Mouse (Mus musculus) heart, postnatal 36 days (tissue): ENCODE measurements around the gene Olfr56. TPM values are rescaled to one million over a fixed set of nuclear protein-coding genes. Genes with fewer than 3 reads are reported as not detected.
"Not testable (repeated sequence)": the region's sequence is repeated elsewhere in the genome, so short reads cannot be mapped to it uniquely, and the experiment has no call there.

Experiments
- DNase-seq, 2 experiments: peaks; one replicate each; pipeline ENCODE4 v3.0.0; 2021 to 2022
- intact Hi-C: fragments of 180-260 bp; cut with DNase I; formaldehyde crosslinking; loops from one replicate; pipeline ENCODE4 v1.15.1; 2025
- total RNA-seq, 2 experiments: library from RNA; stranded (reverse); gene quantifications; 2 replicates each; pipeline ENCODE4 v1.2.3; 2021

Olfr56 gene
- not detected for total RNA-seq

GRCm38 (mm10) chr11:48978240-48978939 is at the start of gene Olfr56:
Olfr56 (plus strand) TSS chr11:48978889.
- DNase-seq, intact Hi-C loops: not testable (repeated sequence)

- not testable (repeated sequence) for DNase-seq
Measured at GRCm38 (mm10) chr11:48933422-48933821, 45.3 kb upstream of the Olfr56 start.

GRCm38 (mm10) chr11:48933923-48934322 is 44.8 kb upstream of the Olfr56 start:
- intact Hi-C loops, DNase-seq: not testable (repeated sequence)

More at GRCm38 (mm10) chr11:48933422-48933821, 45.3 kb upstream of the Olfr56 start:
- intact Hi-C loops = not testable (repeated sequence)

- intact Hi-C loops = not testable (repeated sequence)
Measured at GRCm38 (mm10) chr11:48935291-48935690, 43.4 kb upstream of the Olfr56 start.

GRCm38 (mm10) chr11:48939286-48939685 is 39.4 kb upstream of the Olfr56 start:
- intact Hi-C loops, DNase-seq: not testable (repeated sequence)

More at GRCm38 (mm10) chr11:48935291-48935690, 43.4 kb upstream of the Olfr56 start:
- not testable (repeated sequence) for DNase-seq

DNA sequence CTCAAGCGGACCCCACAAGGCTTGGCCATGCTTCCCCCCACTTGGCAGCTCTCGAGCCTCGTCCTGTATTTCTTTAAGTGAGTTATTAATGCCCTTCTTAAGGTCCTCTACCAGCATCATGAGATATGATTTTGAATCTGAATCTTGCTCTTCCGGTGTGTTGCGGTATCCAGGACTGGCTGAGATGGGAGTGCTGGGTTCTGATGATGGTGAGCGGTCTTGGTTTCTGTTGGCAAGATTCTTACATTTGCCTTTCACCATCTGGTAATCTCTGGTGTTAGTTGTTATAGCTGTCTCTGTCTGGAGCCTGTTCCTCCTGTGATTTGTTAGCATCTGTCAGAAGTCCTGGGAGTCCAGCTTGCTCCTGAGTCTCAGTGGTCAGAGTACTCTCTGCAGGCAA is 32.6 kb upstream of the Olfr56 start, which contains the start of gene Psme2b:
Gene Psme2b (minus strand): TSS at position 101 of the 400 bp plus-strand sequence.
- intact Hi-C loops, DNase-seq: not testable (repeated sequence)

- DNase-seq, intact Hi-C loops: not testable (repeated sequence)
Measured at GRCm38 (mm10) chr11:48974686-48975085, 4.0 kb upstream of the Olfr56 start.

GRCm38 (mm10) chr11:48979251-48979650 is 562 bp downstream of the Olfr56 start, which contains the start of gene 9930111J21Rik1:
9930111J21Rik1 (minus strand) TSS chr11:48979398.
- intact Hi-C loops, DNase-seq: not testable (repeated sequence)

DNA sequence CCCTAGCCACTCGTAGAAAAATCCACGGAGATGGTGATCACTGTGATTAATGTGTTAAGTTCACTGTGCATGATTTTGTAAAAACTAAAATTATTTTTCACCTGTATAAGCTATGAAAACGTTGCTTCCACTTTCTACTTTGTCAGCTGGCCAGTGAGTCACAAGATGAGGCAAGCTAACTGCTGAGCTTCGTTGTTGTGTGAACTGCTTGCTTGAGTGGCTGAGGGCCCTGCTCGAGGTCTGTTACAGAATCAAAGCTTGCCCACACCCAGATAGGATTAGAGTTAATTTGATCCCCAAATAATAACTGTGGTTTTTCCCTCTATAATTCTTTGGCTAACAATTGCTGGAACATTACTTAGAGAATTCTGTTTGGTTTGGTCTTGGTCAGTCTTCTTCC is 1.4 kb downstream of the Olfr56 start:
- DNase-seq, intact Hi-C loops: not testable (repeated sequence)

DNA sequence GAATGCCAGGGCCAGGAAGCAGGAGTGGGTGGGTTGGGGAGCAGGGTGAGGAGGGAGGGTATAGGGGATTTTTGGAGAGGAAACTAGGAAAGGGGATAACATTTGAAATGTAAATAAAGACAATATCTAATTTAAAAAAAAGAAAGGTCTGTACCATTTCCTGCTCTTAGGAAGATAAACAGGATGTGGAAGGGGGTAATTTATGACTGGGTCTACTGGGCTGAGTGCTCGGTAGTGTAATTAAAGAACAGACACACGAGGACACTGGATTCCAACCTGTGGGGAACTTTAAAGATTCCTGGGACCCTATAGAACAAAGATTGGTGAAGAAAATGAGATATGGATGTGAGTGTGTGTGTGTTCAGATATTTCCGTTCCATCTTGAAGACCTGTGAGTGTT is 4.2 kb downstream of the Olfr56 start:
- intact Hi-C loops, DNase-seq: not testable (repeated sequence)

DNA sequence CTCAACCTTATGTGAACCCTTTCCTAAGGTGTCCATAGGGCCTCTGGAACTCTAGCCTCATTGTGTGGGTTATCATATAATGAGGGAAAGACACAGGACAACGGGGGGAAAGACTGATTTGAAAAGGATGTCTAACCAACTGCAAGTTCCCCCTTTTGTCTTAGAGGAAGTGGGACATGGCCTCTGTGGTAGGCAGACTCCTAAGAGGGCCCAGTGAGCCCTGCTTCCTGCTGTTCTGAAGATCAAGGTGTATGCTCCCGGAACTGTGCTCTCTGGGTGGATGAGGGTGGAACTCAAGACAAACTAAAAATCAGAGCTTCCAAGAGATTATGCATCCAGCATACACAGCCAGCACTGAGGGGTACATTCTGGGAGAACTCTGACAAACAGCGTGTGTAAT is 9.5 kb downstream of the Olfr56 start:
- intact Hi-C loops = not testable (repeated sequence)

DNA sequence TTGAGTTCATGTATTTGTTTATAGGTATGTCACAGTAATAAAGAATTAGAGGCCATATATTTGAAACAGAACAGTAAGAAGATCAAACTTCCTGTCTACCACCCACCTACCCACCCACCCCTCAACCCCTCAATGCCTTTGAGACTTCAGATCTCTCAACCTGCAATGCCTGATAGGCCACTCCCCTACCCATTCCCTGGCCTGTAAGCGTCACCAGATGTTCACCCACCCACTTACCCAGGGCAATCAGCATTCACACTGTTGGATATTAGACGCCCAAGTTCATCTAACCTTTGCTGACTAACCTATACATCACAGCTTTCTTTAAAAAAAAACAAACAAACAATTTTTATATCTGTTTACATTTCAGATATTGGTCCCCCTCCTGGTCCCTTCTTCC is 11.3 kb downstream of the Olfr56 start:
- DNase-seq, intact Hi-C loops: not testable (repeated sequence)

More for the DNA sequence above, 9.5 kb downstream of the Olfr56 start:
- DNase-seq = not testable (repeated sequence)

DNA sequence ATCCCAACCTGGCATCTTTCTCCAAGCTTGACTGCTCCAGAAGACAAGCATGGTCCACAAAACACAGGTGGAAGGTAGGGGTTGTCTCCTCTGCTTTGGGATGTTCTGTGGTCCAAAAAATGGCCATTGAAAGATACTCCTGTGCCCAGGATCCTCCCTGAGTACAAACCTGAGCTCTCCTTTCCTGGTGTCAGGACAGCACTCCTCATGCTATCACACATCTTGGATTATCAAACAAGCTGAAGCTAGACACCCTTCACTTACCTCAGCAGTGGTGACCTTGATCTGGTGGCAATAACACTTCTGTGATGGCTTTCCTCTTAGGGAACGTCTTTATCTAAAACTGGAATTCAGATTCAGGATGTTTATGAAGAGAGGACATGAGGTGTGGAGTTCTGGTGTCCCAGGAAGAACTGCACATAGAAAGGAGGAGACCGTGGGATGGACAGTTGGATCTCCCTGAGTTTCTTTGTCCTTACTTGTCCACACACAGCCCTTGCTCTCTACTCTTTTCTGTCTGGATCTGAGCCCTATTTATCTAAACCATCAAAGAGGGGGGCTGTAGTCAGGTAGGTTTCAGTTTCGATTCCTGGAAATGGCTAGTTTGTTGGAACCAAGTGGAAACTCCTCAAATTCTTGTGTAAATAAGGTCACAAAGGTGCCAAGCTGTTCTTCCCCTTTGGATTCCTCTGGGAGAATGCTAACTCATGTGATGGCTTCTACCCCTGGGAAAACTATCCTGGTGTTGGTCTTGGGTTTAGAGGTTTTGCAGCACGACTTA is 13.2 kb downstream of the Olfr56 start, which contains the start of gene Gm12185:
Gene Gm12185 (minus strand): TSS at position 487 of the 781 bp plus-strand sequence.
- peak in 1 of 2 experiments; percentile 13 for DNase-seq
- intact Hi-C loops = not testable (repeated sequence)

DNA sequence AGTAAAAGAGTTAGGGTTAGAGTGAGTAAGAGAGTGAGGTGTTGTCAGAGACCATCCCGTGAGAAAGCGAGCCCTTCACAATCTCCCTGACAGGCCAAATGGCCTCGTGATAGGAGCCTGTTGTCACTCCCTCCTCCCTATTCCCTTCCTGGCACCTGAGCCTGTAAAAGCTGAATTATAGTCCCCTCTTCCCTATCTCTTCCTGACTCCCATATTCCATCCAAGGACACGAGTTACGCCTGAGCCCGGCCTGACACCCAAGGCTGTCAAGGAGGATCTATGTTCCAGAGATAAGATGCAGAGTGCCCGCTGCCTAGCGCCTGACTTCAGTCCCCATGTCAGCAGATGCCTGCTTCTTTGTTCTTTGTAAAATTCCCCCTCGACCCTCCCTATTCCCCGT is 14.6 kb downstream of the Olfr56 start:
- DNase-seq, intact Hi-C loops: not testable (repeated sequence)

DNA sequence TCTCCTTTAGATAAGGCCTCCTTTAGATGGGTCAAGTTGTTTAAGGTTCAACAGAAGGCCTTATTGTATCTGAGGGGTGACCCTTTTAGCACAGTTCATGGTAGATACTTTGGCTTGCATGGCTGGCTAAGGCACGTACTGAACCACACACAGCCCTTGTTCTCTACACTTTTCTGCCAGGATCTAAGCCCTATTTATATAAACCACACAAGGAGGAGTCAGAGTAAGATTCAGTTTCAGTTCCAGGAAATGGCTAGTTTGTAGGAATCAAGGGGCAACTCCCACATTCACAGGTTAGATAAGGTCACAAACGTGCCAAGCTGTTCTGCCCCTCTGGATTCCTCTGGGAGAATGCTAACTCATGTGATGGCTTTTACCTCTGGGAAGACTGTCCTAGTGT is 15.3 kb downstream of the Olfr56 start, which contains the start of gene Tgtp1:
Gene Tgtp1 (minus strand): TSS at position 155 of the 400 bp plus-strand sequence.
- intact Hi-C loops, DNase-seq: not testable (repeated sequence)

DNA sequence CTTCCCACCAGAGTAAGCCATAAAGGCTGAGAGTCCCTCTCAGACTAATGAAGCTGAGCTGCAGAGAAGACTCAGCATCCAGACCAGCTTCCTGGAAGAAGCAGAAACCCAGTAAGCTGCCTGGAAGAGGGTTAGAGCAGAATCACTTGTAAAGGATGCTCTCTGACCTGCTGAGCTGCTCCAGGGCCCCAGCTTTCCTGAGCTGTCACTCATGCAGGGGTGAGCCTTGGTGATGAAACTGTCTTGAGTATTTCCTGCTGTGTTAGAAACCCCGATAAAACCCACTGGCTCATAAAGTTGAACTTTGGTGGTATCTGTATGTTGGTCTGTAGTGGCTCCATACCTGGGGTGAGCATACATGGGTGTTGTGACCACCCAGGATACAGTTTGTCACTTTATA is 21.7 kb downstream of the Olfr56 start:
- intact Hi-C loops, DNase-seq: not testable (repeated sequence)

DNA sequence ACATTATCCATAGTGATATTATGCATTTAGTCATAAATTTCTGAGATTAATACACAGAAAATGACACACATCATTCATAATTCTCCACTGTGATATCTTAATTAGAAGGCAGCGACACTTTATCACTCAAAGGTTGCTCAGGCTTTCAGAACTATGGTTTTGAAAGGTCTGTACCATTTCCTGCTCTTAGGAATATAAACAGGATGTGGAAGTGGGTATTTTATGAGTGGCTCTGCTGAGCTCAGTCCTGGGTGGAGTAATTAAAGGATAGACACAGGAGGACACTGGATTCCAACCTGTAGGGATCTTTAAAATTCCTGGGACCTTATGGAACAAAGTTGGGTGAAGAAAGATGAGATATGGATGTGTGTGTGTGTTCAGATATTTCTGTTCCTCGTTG is 27.6 kb downstream of the Olfr56 start:
- DNase-seq, intact Hi-C loops: not testable (repeated sequence)

DNA sequence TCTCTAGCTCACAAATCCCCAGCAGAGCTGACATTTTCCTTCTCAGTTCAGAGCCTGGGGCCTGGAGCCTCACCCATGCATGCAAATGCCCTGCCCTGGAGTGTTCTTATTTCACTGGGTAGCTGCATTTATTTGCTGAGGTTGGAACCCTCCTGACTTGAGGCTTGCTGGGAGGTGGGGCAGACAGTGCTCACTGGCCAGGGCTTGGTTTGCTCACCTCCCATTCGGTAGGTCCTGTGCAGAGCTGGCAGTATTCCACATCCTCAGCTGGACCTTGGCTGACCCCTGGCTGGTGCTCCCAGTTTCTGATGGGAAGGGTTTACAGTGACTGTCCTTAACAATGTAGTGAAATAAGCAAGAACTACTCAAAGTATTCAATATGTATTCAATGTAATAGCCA is 28.1 kb downstream of the Olfr56 start:
- DNase-seq, intact Hi-C loops: not testable (repeated sequence)

DNA sequence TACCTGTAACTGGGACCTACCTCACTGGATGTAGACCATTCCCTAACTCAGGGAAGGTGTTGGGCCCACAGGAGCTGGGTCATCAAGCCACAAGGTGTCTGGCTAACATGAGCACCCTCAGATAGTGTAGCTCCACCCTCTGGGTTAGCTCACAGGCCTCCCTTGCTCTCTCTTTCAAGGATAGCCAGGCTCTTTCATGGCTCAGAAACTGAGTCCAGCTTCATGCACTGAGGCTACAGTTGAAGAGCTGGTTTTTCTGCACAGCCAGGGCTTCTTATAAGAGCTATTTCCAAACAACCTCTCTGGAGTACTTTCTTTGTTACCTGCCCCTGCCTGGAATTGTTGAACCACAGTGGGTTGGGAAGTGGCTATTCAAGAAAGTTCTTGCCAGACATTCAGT is 33.4 kb downstream of the Olfr56 start:
- DNase-seq, intact Hi-C loops: not testable (repeated sequence)

GRCm38 (mm10) chr11:49050064-49050463 is 71.4 kb downstream of the Olfr56 start:
- DNase-seq, intact Hi-C loops: not testable (repeated sequence)
